Mouse (Mus musculus) heart, adult 8-10 months (tissue): Measurements from ENCODE around the gene Pithd1. TPM values are rescaled to one million over a fixed set of nuclear protein-coding genes. Genes with fewer than 3 reads are reported as not detected.

ENCODE experiments used
- DNase-seq: peaks from one replicate; pipeline ENCODE4 v3.0.0; 2022; ENCODE audit warnings: low spot score
- total RNA-seq, 4 experiments: library from RNA; stranded (reverse); gene quantifications; 2 replicates each; pipeline ENCODE4 v1.2.4; 2022

Gene Pithd1
- total RNA-seq, 4 experiments from 2014 or later, result 20.8 to 23.4 (median 21.6) TPM

- no peak for DNase-seq
These were observed 57.7 kb downstream of the Pithd1 start for GRCm38 (mm10) chr4:135929405-135929804.

GRCm38 (mm10) chr4:135928376-135928775, 58.7 kb downstream of the Pithd1 start:
- DNase-seq, result no peak

GRCm38 (mm10) chr4:135926861-135927260, 60.2 kb downstream of the Pithd1 start:
- no peak for DNase-seq

- no peak for DNase-seq
These were observed 60.8 kb downstream of the Pithd1 start for GRCm38 (mm10) chr4:135926195-135926808.

Other genes with a start within 250 kb of the Pithd1 start
- 1 to 10 TPM in 3 of 4 experiments, under 1 TPM in 1; 0.84 to 2.7 (median 1.6) TPM for gene Myom3, start 227.5 kb downstream of the Pithd1 start, total RNA-seq
- gene Srsf10, start 131.5 kb downstream of the Pithd1 start, total RNA-seq, result 10 to 100 TPM; 33.2 to 42.3 (median 37.9) TPM
- gene Pnrc2, start 113.4 kb downstream of the Pithd1 start, total RNA-seq, result 10 to 100 TPM; 51.2 to 75.7 (median 66.5) TPM
- gene Cnr2, start 91.9 kb downstream of the Pithd1 start, total RNA-seq, result under 1 TPM; 0.22 to 0.57 (median 0.36) TPM
- 10 to 100 TPM; 29.8 to 40.8 (median 34.6) TPM for gene Fuca1, start 66.5 kb downstream of the Pithd1 start, total RNA-seq
- 10 to 100 TPM; 83.3 to 91.3 (median 85.0) TPM for gene Hmgcl, start 40.8 kb downstream of the Pithd1 start, total RNA-seq
- gene Gale, start 23.5 kb downstream of the Pithd1 start, total RNA-seq, result 1 to 10 TPM; 1.2 to 3.2 (median 1.6) TPM
- gene Lypla2, start 14.6 kb downstream of the Pithd1 start, total RNA-seq, result 10 to 100 TPM; 32.5 to 38.4 (median 35.9) TPM
- gene Eloa, start 34.5 kb upstream of the Pithd1 start, total RNA-seq, result 10 to 100 TPM; 32.2 to 33.9 (median 33.1) TPM
- 100 to 1,000 TPM; 238 to 318 (median 274) TPM for gene Rpl11, start 66.2 kb upstream of the Pithd1 start, total RNA-seq
- 10 to 100 TPM; 41.4 to 71.3 (median 61.6) TPM for gene Id3, start 156.2 kb upstream of the Pithd1 start, total RNA-seq
- 1 to 10 TPM in 1 of 4 experiments, under 1 TPM in 3; 0.38 to 2.1 (median 0.59) TPM for gene E2f2, start 185.1 kb upstream of the Pithd1 start, total RNA-seq
- gene Asap3, start 219.1 kb upstream of the Pithd1 start, total RNA-seq, result 10 to 100 TPM in 1 of 4 experiments, 1 to 10 TPM in 3; 6.8 to 12.6 (median 9.1) TPM